Mouse (Mus musculus) adrenal gland, postnatal 4 days (tissue): ENCODE measurements at regions not wholly inside any gene's neighbourhood (a gene's known extent, or its start where the extent isn't known, plus 50 kb on each side); places are given as distances from the start of the nearest gene placed in this dataset.

ENCODE experiments used
- DNase-seq, 2 experiments: peaks; one replicate each; pipeline ENCODE4 v3.0.0; 2021 to 2022; ENCODE audit warnings: low spot score in 2 of 2, mixed read lengths in 2 of 2

GRCm38 (mm10) chr2:169450801-169451200, 136.7 kb downstream of the Gm11011 start:
- no peak for DNase-seq

- DNase-seq, result no peak
These were observed 139.9 kb downstream of the Gm11011 start for GRCm38 (mm10) chr2:169447495-169448280.

- no peak for DNase-seq
These were observed 141.7 kb downstream of the Gm11011 start for GRCm38 (mm10) chr2:169445877-169446276.

GRCm38 (mm10) chr2:169445371-169445770, 142.2 kb downstream of the Gm11011 start:
- no peak for DNase-seq

GRCm38 (mm10) chr2:169443271-169443670, 144.3 kb downstream of the Gm11011 start:
- DNase-seq, result no peak

- no peak for DNase-seq
These were observed 156.0 kb downstream of the Gm11011 start for GRCm38 (mm10) chr2:169431516-169431915.

GRCm38 (mm10) chr2:169429411-169429810, 158.1 kb downstream of the Gm11011 start:
- no peak for DNase-seq

GRCm38 (mm10) chr2:169424166-169424920, 163.2 kb downstream of the Gm11011 start:
- DNase-seq, result no peak

- DNase-seq, result no peak
These were observed 175.2 kb downstream of the Gm11011 start for GRCm38 (mm10) chr2:169412361-169412760.

GRCm38 (mm10) chr2:169410080-169410479, 177.5 kb downstream of the Gm11011 start:
- no peak for DNase-seq

- no peak for DNase-seq
These were observed 182.4 kb downstream of the Gm11011 start for GRCm38 (mm10) chr2:169404908-169405690.

- no peak for DNase-seq
These were observed 189.8 kb downstream of the Gm11011 start for GRCm38 (mm10) chr2:169397758-169398157.

- no peak for DNase-seq
These were observed 190.5 kb downstream of the Gm11011 start for GRCm38 (mm10) chr2:169397013-169397412.

- DNase-seq, result no peak
These were observed 191.3 kb downstream of the Gm11011 start for GRCm38 (mm10) chr2:169396294-169396693.

- DNase-seq, result no peak
These were observed 197.9 kb downstream of the Gm11011 start for GRCm38 (mm10) chr2:169389611-169390010.

GRCm38 (mm10) chr2:169388569-169388968, 199.0 kb downstream of the Gm11011 start:
- no peak for DNase-seq

- DNase-seq, result no peak
These were observed 199.6 kb downstream of the Gm11011 start for GRCm38 (mm10) chr2:169387765-169388518.

- DNase-seq, result no peak
These were observed 203.8 kb downstream of the Gm11011 start for GRCm38 (mm10) chr2:169383701-169384100.

- DNase-seq, result no peak
These were observed 214.5 kb downstream of the Gm11011 start for GRCm38 (mm10) chr2:169373069-169373468.

- DNase-seq, result no peak
These were observed 222.5 kb downstream of the Gm11011 start for GRCm38 (mm10) chr2:169365046-169365445.

GRCm38 (mm10) chr2:169360272-169360671, 227.3 kb downstream of the Gm11011 start:
- DNase-seq, result peak in 1 of 2 experiments; percentile 13
